Mouse (Mus musculus) small intestine, adult 2 months (tissue): Measurements from ENCODE around the gene Cdk5.

Source experiments
- CTCF ChIP-seq: fragments of 200-500 bp; IDR thresholded peaks from 2 replicates; pipeline ENCODE4 v1.5.1; 2012; ENCODE audit warnings: low read depth, mild to moderate bottlenecking, control low read depth, inconsistent platforms, low read length, moderate library complexity, mixed read lengths; ENCODE audit not compliant: insufficient replicate concordance, insufficient read length; ENCODE audit errors: extremely low read depth
- POLR2A ChIP-seq: fragments of 200-500 bp; IDR thresholded peaks from 2 replicates; pipeline ENCODE4 v1.6.1; 2012; ENCODE audit warnings: low read depth, mild to moderate bottlenecking, control low read depth, inconsistent platforms, low read length, moderate library complexity

- TF ChIP-seq CTCF (no peak), POLR2A (no peak)
Observed at GRCm38 (mm10) chr5:24369767-24370166, 53.6 kb downstream of the Cdk5 start.
